Mouse (Mus musculus) ES-Bruce4 (cell line): Measurements from ENCODE around the gene Traf2.

Experiments used
- CTCF ChIP-seq: IDR thresholded peaks from one replicate; pipeline ENCODE4 v1.8.1; 2011; ENCODE audit warnings: low read depth, low read length
- EP300 ChIP-seq: IDR thresholded peaks from 2 replicates; pipeline ENCODE4 v1.6.1; 2011; ENCODE audit warnings: low read depth, low read length; ENCODE audit not compliant: insufficient read depth

DNA sequence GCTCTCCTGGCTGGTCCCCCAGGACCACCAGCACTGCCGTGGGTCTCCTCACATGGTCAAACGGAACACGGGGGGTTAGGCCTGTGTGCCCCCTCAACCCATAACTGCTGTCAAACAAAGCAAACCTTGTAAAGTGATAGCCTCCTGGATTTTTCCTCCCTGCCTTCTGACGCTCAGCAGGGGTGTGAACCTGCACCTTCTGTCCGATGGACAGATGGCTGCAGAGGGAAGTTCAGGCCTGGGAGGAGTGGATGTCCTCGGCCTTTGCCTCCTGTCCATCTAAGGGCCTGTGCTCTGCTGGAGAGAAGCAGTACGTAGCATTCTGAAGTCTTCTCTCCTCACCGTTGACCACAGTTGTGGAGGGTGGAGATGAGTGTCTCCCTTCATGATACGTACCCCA lies 15.2 kb upstream of the Traf2 start:
- TF ChIP-seq EP300 (no peak), CTCF (no peak)
